Mouse (Mus musculus) mammary gland, adult 2 months (tissue): ENCODE measurements around the gene Slc8a1. TPM values are rescaled to one million over a fixed set of nuclear protein-coding genes. Genes with fewer than 3 reads are reported as not detected.

Experiments
- polyA plus RNA-seq: library from polyadenylated mRNA; depleted of rRNA; stranded (reverse); fragments of >200 nt; gene quantifications from 2 replicates; pipeline ENCODE4 v1.2.3, GENCODE M21; 2012; ENCODE audit warnings: low replicate concordance; rRNA removed

Gene Slc8a1
- 1.1 and 2.1 TPM in 2 replicates for polyA plus RNA-seq

GRCm38 (mm10) chr17:81738311-81738755, at the start of gene Slc8a1:
Slc8a1 (minus strand) TSS chr17:81738377.

GRCm38 (mm10) chr17:81441463-81441862, 296.7 kb downstream of the Slc8a1 start, which contains the start of gene Gm11096:
Gm11096 (plus strand) TSS chr17:81441763.

